Comparison of ENCODE assay signal across 11 mouse cellular contexts in genomic region chr1:132003817-132004216, GRCm38 (mm10). TPM values are rescaled to one million over a fixed set of nuclear protein-coding genes. Genes with fewer than 3 reads are reported as not detected.
DNase-seq lines count a peak whose midpoint lies in the region; ATAC-seq and TF ChIP-seq lines count a peak whose summit lies in the region.
"Had no signal": no experiment of that assay in that cellular context is flagged by ENCODE, and none has a peak within 500 bp of the region (broad histone marks: within the 10 kb centered on the region; RNA-seq: fewer than 3 reads in every experiment).

No protein-coding gene starts in this region.

- no peaks in the 10 kb centered on the region for H3K36me3 ChIP-seq in lung, embryonic 14.5 days (ENCODE audit: insufficient read depth)
- H3K36me3 ChIP-seq in heart, embryonic 15.5 days = no peaks in the 10 kb centered on the region
- H3K36me3 ChIP-seq in myocyte (ENCODE audit: control insufficient read depth, insufficient read depth) = no peaks in the 10 kb centered on the region

- no peak overlapping the region for H3ac ChIP-seq in myocyte (ENCODE audit: control insufficient read depth, insufficient read length)

- ATAC-seq in lung, embryonic 14.5 days (ENCODE audit: insufficient read depth) = no peak
- no peak for ATAC-seq in heart, embryonic 15.5 days (replicated peaks; ENCODE audit: insufficient number of reproducible peaks, insufficient read depth, low FRiP score, low read depth)

- H3K4me2 ChIP-seq in lung, embryonic 14.5 days = no peak overlapping the region
- H3K4me2 ChIP-seq in heart, embryonic 15.5 days = no peak overlapping the region
- H3K4me2 ChIP-seq in myocyte (ENCODE audit: low read depth) = peak overlapping the region; percentile 33

- peak; percentile 53 for DNase-seq in gastrocnemius, adult 18-20 months (ENCODE audit: low spot score)
- no peak for DNase-seq in gastrocnemius, adult 8-10 months (ENCODE audit: low spot score in 2 of 2)
- peak; percentile 38 for DNase-seq in lung, embryonic 14.5 days
- no peak for DNase-seq in lung, adult 18-20 months
- no peak for DNase-seq in urinary bladder, postnatal 14 days (ENCODE audit: low spot score)
- no peak for DNase-seq in cerebellum, adult 9-10 months
- DNase-seq: cerebellum, postnatal 14 days; lung, postnatal 4 days; thymus, adult 18-20 months had no signal

- no peaks in the 10 kb centered on the region for H3K27me3 ChIP-seq in lung, embryonic 14.5 days (ENCODE audit: insufficient read depth, low read length)
- no peaks in the 10 kb centered on the region for H3K27me3 ChIP-seq in heart, embryonic 15.5 days
- no peaks in the 10 kb centered on the region for H3K27me3 ChIP-seq in myocyte (ENCODE audit: control insufficient read depth, insufficient read depth, insufficient read length)

- 31% methylated on average over 1 of the region's 1 CpGs for WGBS in lung, embryonic 14.5 days
- WGBS in heart, embryonic 15.5 days = 51% methylated on average over 1 of the region's 1 CpGs

- peaks cover 7% of the 10 kb centered on the region for H3K79me2 ChIP-seq in myocyte (ENCODE audit: control insufficient read depth, insufficient read depth)

- no peak overlapping the region for H3K4me3 ChIP-seq in lung, embryonic 14.5 days (ENCODE audit: low read depth, low read length)
- H3K4me3 ChIP-seq in heart, embryonic 15.5 days = no peak overlapping the region
- H3K4me3 ChIP-seq in myocyte = no peak overlapping the region

- TF ChIP-seq CTCF in lung, embryonic 14.5 days (IDR thresholded peaks at IDR 0.05; ENCODE audit: low read depth) = no peak

- peaks cover 3% of the 10 kb centered on the region; the same call in 1 of the 2 replicates for H3K4me1 ChIP-seq in lung, embryonic 14.5 days (ENCODE audit: insufficient read depth)
- peaks cover 6% of the 10 kb centered on the region for H3K4me1 ChIP-seq in heart, embryonic 15.5 days (replicated peaks)

- H3K9me3 ChIP-seq in lung, embryonic 14.5 days (ENCODE audit: low read depth, low read length) = no peaks in the 10 kb centered on the region
- H3K9me3 ChIP-seq in heart, embryonic 15.5 days (replicated peaks) = no peaks in the 10 kb centered on the region

- no peak overlapping the region for H3K9ac ChIP-seq in lung, embryonic 14.5 days
- no peak overlapping the region for H3K9ac ChIP-seq in heart, embryonic 15.5 days

- H3K27ac ChIP-seq in lung, embryonic 14.5 days (ENCODE audit: low read depth) = no peak overlapping the region
- H3K27ac ChIP-seq in heart, embryonic 15.5 days = peak overlapping the region; percentile 50

- TF ChIP-seq POLR2A in myocyte (IDR thresholded peaks at IDR 0.05; ENCODE audit: insufficient read length, low read depth) = no peak

TF ChIP-seq in myocyte, 11 proteins besides CTCF, POLR2A, EP300 and RAD21:
- TF ChIP-seq REST (IDR thresholded peaks at IDR 0.05; ENCODE audit: insufficient read depth, insufficient read length) = no peak

RNA-seq across cellular contexts. Expression of gene Elk4, which starts 3.6 kb away (rescaled TPM):
- total RNA-seq in gastrocnemius, adult 18-20 months (2021) = 10 to 100 TPM; 70.3 to 82.8 TPM
- total RNA-seq in gastrocnemius, adult 8-10 months (2022) = 10 to 100 TPM; 80.0 to 96.0 (median 85.7) TPM
- 35.7 and 41.3 TPM in 2 replicates for polyA plus RNA-seq in lung, embryonic 14.5 days (2014; fragmentation: Nextera tagmentation; extraction: Ambion mirVana)
- 14.2 and 20.3 TPM in 2 replicates for polyA plus RNA-seq in heart, embryonic 15.5 days (2015; fragmentation: Nextera tagmentation; extraction: Ambion mirVana)
- polyA plus RNA-seq in myocyte (2012; fragmentation: generic; extraction: Trizol) = 12.4 TPM

RNA-seq across cellular contexts. Expression of gene Slc45a3, which starts 41.0 kb away (rescaled TPM):
- 1 to 10 TPM; 1.4 to 2.2 TPM for total RNA-seq in gastrocnemius, adult 18-20 months (2021)
- total RNA-seq in gastrocnemius, adult 8-10 months (2022) = 1 to 10 TPM; 1.2 to 1.4 (median 1.3) TPM
- polyA plus RNA-seq in lung, embryonic 14.5 days (2014; fragmentation: Nextera tagmentation; extraction: Ambion mirVana) = 1.8 and 2.2 TPM in 2 replicates
- 4.0 and 6.0 TPM in 2 replicates for polyA plus RNA-seq in heart, embryonic 15.5 days (2015; fragmentation: Nextera tagmentation; extraction: Ambion mirVana)
- 0.74 TPM for polyA plus RNA-seq in myocyte (2012; fragmentation: generic; extraction: Trizol)

Comparison
In these comparisons a context has a peak if more than half of its experiments do, and no peak if none do; other contexts are left out.
1. DNase-seq: peak in gastrocnemius, adult 18-20 months (single experiment) and lung, embryonic 14.5 days (single experiment); none in gastrocnemius, adult 8-10 months (0 of 2), lung, adult 18-20 months (0 of 2), urinary bladder, postnatal 14 days (single experiment) and cerebellum, adult 9-10 months (single experiment).